Mouse (Mus musculus): Measurements from ENCODE around the gene Preb.

Gene Preb

GRCm38 (mm10) chr5:30959966-30960501 lies at the start of gene Preb:
Gene Preb (minus strand): TSS chr5:30960361.
- peak; percentile 98 for DNase-seq

GRCm38 (mm10) chr5:31004184-31004583 lies 44.0 kb upstream of the Preb start:
- peak; percentile 84 for DNase-seq

- no peak for DNase-seq
Measured at GRCm38 (mm10) chr5:31001560-31001959, 41.4 kb upstream of the Preb start.

- DNase-seq = no peak
Measured at GRCm38 (mm10) chr5:31000993-31001392, 40.8 kb upstream of the Preb start.

GRCm38 (mm10) chr5:31000122-31000521 lies 40.0 kb upstream of the Preb start:
- DNase-seq = no peak

- no peak for DNase-seq
Measured at GRCm38 (mm10) chr5:30999324-30999723, 39.2 kb upstream of the Preb start.

GRCm38 (mm10) chr5:30998306-30998705 lies 38.1 kb upstream of the Preb start:
- peak; percentile 9 for DNase-seq

- DNase-seq = no peak
Measured at GRCm38 (mm10) chr5:30994910-30995635, 34.9 kb upstream of the Preb start.

- DNase-seq = no peak
Measured at GRCm38 (mm10) chr5:30994074-30994473, 33.9 kb upstream of the Preb start.

- DNase-seq = no peak
Measured at GRCm38 (mm10) chr5:30992980-30993676, 33.0 kb upstream of the Preb start.

GRCm38 (mm10) chr5:30982357-30982756 lies 22.2 kb upstream of the Preb start:
- no peak for DNase-seq

GRCm38 (mm10) chr5:30974870-30975656 lies 14.9 kb upstream of the Preb start:
- DNase-seq = no peak

- DNase-seq = no peak
Measured at GRCm38 (mm10) chr5:30969440-30969839, 9.3 kb upstream of the Preb start.

GRCm38 (mm10) chr5:30968416-30968815 lies 8.3 kb upstream of the Preb start, which contains the start of gene Tcf23:
Gene Tcf23 (plus strand): TSS chr5:30968662.
- DNase-seq = no peak

GRCm38 (mm10) chr5:30966189-30966588 lies 6.0 kb upstream of the Preb start:
- no peak for DNase-seq

GRCm38 (mm10) chr5:30963916-30964315 lies 3.8 kb upstream of the Preb start:
- no peak for DNase-seq

GRCm38 (mm10) chr5:30961545-30962505 lies 1.7 kb upstream of the Preb start:
- DNase-seq = no peak

- DNase-seq = no peak
Measured at GRCm38 (mm10) chr5:30960814-30961213, 653 bp upstream of the Preb start.

- DNase-seq = no peak
Measured at GRCm38 (mm10) chr5:30959198-30959854, 835 bp downstream of the Preb start.

GRCm38 (mm10) chr5:30957891-30958290 lies 2.3 kb downstream of the Preb start:
- peak; percentile 40 for DNase-seq

GRCm38 (mm10) chr5:30955751-30956150 lies 4.4 kb downstream of the Preb start:
- peak; percentile 32 for DNase-seq

Data from cerebellum, adult 9-11 months (tissue).